Mouse (Mus musculus): ENCODE results near the gene Pbx3.

Gene Pbx3

GRCm38 (mm10) chr2:34363678-34364077, 9.3 kb downstream of the Pbx3 start:
- ChIA-PET CTCF (interaction anchor here in 1 of 4 experiments (0.6 to 0.7 kb wide), 2 partner anchors 621 to 1772 kb away, joined by 4 to 8 read pairs; no protein-coding TSS in a partner anchor), POLR2A (interaction anchor here in 2 of 4 experiments (0.6 to 1.1 kb wide), 3 partner anchors 11 to 517 kb away, joined by 3 read pairs; no protein-coding TSS in a partner anchor)

DNA sequence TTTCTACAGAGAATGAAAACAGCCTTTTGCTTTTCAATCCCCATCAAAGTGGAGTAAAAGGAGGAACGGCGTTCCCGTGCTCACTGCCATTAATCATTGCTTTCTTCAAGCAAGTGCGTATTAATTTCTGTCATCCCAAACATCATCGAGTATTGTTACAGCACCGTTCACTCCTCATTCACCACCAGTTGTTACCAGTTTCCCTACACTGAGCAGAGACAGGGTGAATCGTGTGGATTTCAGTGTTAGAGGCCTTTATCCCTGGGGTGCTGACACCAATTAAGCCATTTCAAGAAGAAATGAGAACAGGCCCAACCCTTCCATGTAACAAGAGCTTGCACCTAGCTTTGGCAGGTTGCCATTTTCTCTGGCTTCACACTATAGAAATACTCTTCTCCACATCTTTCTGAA, 17.1 kb downstream of the Pbx3 start:
- CTCF ChIA-PET: no interaction called here
- POLR2A ChIA-PET: interaction anchor here in 2 of 4 experiments (0.5 to 1.1 kb wide), 4 partner anchors 13 to 509 kb away, joined by 3 to 11 read pairs (median 4); no protein-coding TSS in a partner anchor

DNA sequence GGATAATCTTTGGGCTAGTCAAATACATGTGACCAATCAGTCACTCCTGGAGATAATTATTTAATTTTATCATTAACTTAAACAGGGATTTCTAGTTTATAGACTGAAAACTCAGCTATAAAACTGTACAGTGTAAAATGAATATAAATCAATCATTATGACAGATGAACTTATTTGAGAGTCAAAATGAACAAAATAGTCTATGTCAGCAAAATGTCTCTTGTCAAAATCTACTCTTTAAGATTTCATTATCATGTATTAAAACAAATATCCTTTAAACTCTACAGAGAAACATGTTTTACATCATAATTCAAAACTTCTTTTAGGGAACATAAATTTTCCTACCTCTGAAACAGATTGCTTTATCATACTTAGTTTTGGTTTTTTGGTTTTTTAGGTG, 20.9 kb downstream of the Pbx3 start:
- CTCF ChIA-PET: no interaction called here
- POLR2A ChIA-PET: no interaction called here

- ChIA-PET POLR2A (no interaction called here), CTCF (no interaction called here)
Measured at GRCm38 (mm10) chr2:34347096-34347495, 25.8 kb downstream of the Pbx3 start.

DNA sequence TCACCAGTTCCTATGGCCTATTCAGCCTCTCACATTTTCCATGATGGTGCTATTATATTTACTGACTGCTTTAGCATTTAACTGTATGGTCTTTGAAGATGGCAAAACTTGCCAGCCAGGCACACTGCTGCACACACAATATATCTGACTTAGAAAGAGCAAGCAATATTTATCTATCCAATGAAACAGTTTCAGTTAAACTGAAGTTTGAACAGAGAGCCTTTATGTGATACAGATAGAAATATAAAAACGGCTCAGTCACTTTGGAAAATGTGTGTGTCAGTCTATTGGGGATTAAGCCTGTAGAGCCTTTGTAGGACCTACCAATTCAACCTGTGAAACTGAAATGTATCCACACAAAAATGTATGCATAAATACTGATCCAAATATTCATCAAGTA, 74.3 kb downstream of the Pbx3 start:
- CTCF ChIA-PET: interaction anchor here in 1 of 4 experiments (1.4 kb wide), 1 partner anchor 325 kb away, joined by 3 read pairs; no protein-coding TSS in a partner anchor
- POLR2A ChIA-PET: interaction anchor here in 1 of 4 experiments (0.6 kb wide), 1 partner anchor 359 kb away, joined by 3 read pairs; no protein-coding TSS in a partner anchor

DNA sequence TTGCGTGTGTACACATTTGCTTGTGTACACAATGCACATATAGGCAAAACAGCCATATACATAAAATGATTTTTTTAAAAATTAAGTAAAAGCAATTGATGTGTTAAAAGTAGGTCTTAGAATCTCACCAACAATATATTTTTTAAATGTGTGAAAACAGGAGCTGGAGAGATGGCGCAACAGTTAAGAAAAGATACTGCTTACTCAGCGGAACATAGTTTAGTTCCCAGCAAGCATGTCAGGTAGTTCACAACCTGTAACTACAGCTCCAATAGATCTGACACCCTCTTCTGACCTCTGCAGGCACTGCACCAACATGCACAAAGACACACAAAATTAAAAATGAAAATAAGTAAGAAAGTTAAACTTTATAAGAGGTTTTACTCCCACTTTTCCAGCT, 74.7 kb downstream of the Pbx3 start:
- CTCF ChIA-PET: interaction anchor here in 1 of 4 experiments (1.4 kb wide), 1 partner anchor 325 kb away, joined by 3 read pairs; no protein-coding TSS in a partner anchor
- POLR2A ChIA-PET: interaction anchor here in 1 of 4 experiments (0.6 kb wide), 1 partner anchor 360 kb away, joined by 3 read pairs; no protein-coding TSS in a partner anchor

DNA sequence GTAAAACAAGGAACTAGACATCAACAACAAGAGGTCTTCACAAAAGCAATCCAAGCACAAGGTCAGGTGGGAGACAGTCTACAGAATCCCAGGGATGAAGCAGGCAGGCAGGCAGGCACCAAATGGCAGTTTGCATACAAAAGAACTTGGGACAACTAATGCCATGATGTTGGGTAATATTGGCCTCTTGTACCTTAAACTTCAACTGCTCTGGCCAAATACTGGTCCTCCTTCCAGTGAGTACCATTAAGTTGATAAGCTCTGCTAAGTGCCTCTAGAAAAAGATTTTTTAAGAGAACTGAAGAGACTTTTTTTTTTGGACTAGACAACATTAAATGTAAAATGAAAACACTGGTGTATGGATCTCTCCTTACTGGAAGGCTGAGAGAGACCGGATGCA, 83.2 kb downstream of the Pbx3 start:
- POLR2A ChIA-PET: no interaction called here
- CTCF ChIA-PET: no interaction called here

DNA sequence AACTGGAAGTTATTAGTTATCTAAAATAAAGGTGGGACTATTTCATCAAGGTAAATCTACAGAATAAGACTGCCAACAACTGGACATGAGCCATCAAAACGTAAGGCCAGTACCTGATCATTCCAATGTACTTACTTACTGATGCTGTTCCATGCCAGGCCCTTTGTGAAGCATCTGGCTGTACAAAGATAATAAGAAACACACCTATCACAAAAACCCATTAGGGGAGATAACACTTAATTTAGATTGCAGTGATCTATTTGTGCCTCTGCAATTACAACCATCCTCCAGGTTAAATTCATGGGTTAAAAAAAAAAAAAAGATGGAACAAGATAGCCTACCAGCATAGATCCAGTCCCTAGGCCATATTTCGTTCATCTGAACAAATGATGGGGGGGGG, 88.7 kb downstream of the Pbx3 start:
- POLR2A ChIA-PET: no interaction called here
- CTCF ChIA-PET: interaction anchor here in 1 of 4 experiments (0.7 kb wide), 1 partner anchor 65 kb away, joined by 7 read pairs; no protein-coding TSS in a partner anchor

DNA sequence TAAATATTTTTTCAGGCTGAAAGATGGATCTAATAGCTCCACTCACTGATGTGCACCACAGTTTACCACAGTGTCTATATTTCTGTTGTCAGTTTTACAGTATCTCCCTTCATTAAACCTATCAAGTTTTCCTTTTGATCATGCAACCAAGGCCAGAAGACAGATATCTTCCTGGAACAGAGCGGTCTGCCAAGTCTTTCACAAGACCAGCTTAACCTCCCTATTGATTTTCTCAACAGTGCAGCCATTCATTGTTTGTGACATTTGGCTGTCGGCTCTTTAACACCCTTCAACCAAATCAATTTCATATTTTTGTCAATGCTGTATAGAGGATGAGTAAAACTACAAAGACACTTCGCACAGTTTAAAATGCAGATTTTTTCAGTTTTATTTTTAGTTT, 91.9 kb downstream of the Pbx3 start:
- ChIA-PET CTCF (no interaction called here), POLR2A (interaction anchor here in 1 of 4 experiments (1.1 kb wide), 1 partner anchor 12 kb away, joined by 3 read pairs; no protein-coding TSS in a partner anchor)

DNA sequence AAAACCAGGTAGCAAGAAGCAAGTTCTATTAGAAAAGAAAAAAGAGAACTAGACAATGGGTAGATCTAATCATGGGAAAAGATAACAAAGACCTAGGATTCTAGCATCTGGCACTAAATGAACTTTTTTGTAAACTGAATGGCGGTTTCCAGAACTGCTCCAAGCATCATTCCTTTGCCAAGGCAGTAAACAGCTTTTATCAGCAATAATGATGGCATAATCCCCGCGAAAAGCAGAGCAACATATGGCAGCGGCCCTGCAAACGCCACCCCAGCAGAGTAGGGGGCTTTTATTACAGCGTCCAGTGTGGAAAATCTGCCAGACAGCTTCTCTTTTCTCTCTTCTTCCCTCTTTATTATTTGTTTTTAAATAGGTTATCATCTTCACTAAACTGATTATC, 93.2 kb downstream of the Pbx3 start:
- ChIA-PET POLR2A (no interaction called here), CTCF (no interaction called here)

DNA sequence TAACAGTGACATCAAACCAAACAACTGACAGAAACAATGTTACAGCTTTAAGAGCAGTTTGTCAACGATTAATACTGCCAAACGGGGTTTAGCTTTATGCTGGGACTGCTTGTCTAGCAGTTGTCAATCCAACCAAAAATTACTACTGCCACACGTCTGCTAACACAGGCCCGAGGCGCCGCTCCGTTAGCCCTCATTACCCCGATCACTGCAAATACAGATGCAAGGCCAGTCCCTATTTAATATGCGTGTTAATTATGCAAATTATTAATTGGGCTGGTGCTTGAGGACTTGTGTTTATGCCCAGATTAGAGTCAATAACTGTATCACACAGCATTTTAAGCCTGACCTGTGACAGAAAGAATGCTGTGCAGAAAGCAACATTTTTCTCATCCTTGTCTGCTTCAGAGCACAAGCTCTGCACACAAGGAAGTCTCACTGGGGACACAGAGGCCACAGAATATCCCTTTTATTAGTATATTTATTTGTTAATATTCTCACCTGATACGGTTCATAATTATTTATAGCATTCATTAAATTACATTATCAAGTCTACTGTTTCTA, 97.2 kb downstream of the Pbx3 start:
- ChIA-PET POLR2A (interaction anchor here in 1 of 4 experiments (0.9 kb wide), 2 partner anchors 12 to 16 kb away, joined by 3 read pairs; no protein-coding TSS in a partner anchor), CTCF (no interaction called here)

GRCm38 (mm10) chr2:34262046-34262445, 110.9 kb downstream of the Pbx3 start:
- POLR2A ChIA-PET: interaction anchor here in 1 of 4 experiments (0.6 to 0.7 kb wide), 2 partner anchors 13 to 28 kb away, joined by 3 to 4 read pairs; no protein-coding TSS in a partner anchor
- CTCF ChIA-PET: interaction anchor here in 2 of 4 experiments (0.6 to 0.7 kb wide), 3 partner anchors 346 to 1151 kb away, joined by 3 to 4 read pairs (median 4); no protein-coding TSS in a partner anchor

DNA sequence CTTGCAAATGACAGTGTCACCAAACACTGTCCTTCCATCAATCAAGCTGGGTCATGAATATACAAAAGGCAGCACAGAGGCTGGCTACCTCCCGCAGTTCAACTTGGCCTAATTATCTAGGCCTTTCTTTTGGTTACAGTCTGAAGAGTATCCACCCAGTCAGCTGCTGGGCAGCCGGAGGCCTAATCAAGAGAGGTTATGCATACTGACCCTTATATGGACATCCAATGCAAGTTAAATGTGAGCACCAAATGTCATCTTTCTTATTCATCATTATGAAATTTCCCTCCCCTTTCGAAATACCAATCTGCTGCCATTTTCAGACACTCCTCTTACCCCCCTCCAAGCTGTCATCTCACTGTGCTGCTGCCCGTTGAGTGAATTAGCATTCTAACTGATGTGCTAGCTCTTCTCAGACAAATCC, 112.3 kb downstream of the Pbx3 start:
- CTCF ChIA-PET: no interaction called here
- POLR2A ChIA-PET: interaction anchor here (0.6 to 1.5 kb wide), 4 partner anchors 11 to 792 kb away, joined by 3 to 6 read pairs (median 4); partner anchors contain the start of gene Zbtb43 (in 1 of the 4)

DNA sequence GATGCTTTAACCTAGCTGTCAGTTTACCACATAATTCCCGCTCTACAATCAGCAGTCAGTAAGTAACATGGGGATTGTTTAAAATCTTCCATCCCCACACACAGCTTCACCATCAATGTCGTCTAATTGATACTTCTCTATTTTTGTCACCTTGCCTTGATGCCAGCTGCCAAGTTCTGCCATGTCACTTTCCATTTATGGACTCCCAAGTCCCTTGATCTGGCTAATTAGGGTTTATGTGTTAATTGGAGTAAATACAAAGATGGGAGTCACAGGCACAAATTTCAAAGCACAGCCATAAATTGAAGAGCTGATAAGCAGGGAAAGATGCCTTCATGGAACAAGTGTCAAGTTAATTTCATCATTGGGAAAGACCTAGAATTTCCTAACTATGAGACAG, 114.7 kb downstream of the Pbx3 start:
- POLR2A ChIA-PET: interaction anchor here in 1 of 4 experiments (1.2 kb wide), 1 partner anchor 8 kb away, joined by 3 read pairs; no protein-coding TSS in a partner anchor
- CTCF ChIA-PET: no interaction called here

DNA sequence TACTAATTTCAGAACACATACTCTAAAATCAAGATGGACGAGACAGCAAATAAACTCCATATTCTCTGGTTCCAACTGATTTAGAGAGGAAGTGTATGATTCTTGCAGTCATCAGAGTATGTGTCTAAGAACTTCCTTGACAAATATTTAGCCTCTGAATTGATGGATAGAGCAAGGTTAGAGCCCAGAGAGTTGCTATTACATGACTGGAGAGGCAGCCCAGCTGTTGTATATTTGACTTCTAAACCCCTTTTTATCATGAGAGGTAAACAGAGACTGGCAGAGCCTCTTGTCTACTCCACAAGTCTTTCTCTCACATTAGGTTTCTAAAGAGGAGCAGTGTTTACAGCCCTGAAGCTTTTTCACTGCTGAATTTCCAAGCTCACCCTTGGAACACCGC, 115.3 kb downstream of the Pbx3 start:
- CTCF ChIA-PET: no interaction called here
- POLR2A ChIA-PET: interaction anchor here in 1 of 4 experiments (1.2 kb wide), 1 partner anchor 8 kb away, joined by 3 read pairs; no protein-coding TSS in a partner anchor

DNA sequence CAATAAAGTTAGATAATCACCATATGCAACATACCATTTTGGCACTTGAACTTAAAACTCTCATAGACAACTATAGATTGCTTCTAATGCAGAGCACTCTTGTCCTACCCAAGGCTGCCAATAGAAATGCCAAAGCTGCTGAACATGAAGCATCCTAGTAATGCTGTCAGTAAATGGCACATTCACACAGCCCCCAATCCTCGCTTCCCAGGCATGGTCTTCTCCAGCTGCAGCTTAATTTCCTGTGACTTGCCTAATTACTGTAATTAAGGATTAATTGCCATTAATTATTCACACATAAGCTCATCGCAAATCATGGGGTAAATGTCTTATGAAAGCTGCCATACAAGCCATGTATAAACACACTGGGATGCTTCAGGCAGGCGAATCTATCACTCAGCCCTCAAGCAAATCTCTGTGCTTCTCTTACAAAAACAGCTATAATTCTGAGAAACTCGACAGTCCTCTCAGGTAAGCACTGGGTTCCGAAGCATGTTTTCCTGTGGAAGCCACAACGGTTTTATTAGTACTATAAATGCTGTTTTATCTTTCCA, 116.9 kb downstream of the Pbx3 start:
- ChIA-PET CTCF (no interaction called here), POLR2A (no interaction called here)

DNA sequence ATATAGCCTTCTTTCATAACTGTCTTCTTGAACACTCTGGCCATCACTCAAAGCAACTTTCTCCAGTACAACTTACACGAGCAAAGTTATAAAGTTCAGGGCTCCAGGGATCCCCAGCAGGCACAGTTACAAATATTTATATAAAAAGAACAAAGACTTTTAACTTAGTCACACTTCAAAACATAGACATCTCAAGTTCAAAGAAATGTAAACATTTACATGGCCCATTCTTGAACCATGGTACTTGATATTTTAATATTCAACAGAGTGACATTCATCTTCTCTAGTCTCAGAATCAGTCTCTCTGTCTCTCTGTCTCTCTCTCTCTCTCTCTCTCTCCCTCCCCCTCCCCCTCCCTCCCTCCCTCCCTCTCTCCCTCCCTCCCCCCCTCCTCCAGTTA, 119.3 kb downstream of the Pbx3 start:
- CTCF ChIA-PET: interaction anchor here in 1 of 4 experiments (0.6 to 0.7 kb wide), 2 partner anchors 342 to 545 kb away, joined by 3 to 4 read pairs; no protein-coding TSS in a partner anchor
- POLR2A ChIA-PET: no interaction called here

DNA sequence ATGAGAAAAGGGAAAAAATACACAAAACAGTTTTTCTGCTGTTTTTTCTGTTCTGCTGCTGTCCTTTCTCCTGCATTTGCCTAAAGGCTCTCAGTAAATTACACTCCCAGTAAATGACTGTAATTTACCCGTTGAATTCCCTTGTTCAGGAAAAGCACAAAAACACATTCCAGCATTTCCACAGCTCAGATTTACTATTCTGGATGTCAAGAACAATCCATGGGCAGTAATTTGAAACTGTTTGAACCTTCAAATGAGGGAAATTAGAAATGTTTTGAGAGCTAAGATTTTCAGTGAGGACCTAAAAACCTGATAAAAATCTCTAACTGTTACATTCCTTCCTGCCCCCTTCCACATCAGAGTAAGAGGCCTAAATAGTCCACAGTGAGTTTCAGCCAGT, 119.8 kb downstream of the Pbx3 start:
- ChIA-PET CTCF (no interaction called here), POLR2A (no interaction called here)

GRCm38 (mm10) chr2:34252286-34252685, 120.7 kb downstream of the Pbx3 start:
- ChIA-PET CTCF (interaction anchor here in 1 of 4 experiments (0.6 kb wide), 1 partner anchor 1423 kb away, joined by 4 read pairs; no protein-coding TSS in a partner anchor), POLR2A (no interaction called here)

DNA sequence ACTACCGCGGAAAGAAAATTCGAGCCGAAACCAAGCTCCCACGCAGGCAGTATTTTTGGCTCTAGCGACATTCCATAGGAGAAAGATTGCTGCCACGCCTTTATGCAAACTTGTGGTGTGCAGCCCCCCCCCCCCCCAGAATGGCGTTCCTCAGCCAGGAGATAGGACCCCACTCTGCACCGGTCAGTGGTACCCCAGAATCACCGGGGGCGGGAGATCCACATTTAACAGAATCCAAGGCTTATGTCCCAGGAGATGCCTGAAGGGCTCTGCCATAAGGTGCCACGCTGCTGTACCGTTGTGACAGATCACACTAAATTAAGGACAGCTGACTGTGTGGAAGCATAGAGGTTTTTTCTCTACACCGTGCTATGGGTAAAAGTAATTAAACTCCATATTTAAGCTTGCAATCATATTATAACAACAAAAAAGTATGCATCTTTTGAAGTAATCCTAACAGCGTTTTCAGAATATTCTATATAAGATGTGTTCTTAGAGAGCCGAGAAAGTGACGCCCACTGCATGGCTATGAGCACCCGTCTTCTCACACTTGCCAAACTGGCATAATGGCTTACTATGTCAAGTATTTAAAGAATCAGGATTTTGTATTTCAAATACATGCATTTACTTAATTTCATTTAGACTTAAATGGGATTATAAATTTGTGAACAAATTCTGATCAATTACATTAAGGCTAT, 122.8 kb downstream of the Pbx3 start:
- CTCF ChIA-PET: interaction anchor here in 3 of 4 experiments (0.6 to 1.5 kb wide), 6 partner anchors 61 to 450 kb away, joined by 3 to 8 read pairs (median 7); no protein-coding TSS in a partner anchor
- POLR2A ChIA-PET: interaction anchor here (0.6 to 1.6 kb wide), 9 partner anchors 8 to 858 kb away, joined by 3 to 15 read pairs (median 4); no protein-coding TSS in a partner anchor

All from embryonic stem cell, embryonic (primary cell).